Mouse (Mus musculus) embryo, embryonic 11 days (tissue): Measurements from ENCODE around the gene Gsto1.
"Not testable (repeated sequence)": the region's sequence is repeated elsewhere in the genome, so short reads cannot be mapped to it uniquely, and the experiment has no call there.

Experiments
- DNase-seq: peaks from one replicate; pipeline ENCODE4 v3.0.0-alpha.2; 2015

The Gsto1 gene

DNA sequence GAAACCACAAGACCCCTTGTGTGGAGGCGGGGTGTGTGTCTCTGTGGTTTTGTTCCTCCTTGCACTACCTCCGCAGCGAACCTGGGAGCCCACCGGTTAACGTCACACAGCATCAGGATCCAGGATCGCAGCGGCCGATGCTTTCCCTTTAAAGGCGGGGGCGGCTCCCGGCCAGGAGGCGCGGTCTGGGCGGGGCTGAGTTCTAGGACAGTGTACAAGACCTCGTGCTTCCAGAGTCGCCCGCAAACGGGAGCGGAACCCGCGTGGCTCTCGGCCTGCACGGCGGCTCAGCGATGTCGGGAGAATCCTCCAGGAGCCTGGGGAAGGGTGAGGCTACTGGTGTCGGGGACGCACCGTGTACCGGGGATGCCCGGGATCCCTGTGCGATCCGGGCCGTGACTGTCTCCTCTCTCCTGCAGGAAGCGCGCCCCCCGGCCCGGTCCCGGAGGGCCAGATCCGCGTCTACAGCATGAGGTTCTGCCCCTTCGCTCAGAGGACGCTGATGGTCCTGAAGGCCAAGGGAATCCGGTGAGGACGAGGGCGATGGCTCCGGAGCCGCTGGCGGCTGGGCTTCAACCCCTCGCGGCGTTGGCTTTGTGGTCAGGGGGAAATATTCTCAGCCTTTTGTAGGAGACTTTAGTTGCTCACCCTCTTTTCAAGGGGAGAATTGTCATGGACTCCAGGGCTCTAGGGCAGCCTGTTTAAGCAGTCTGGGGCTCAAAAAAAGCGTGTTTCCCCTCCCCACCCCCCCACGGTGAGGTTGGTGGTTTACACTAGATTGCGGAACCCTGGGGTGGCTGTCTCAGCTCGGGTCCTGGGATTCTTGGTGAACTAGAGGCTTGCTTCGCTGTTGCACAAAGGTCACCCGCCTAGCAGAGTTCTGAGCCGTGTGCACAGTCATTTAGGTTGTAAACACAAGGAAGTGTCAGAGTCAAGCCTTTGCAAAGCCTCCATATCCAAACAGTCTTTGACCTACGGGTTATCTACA is at the start of gene Gsto1:
TSS of gene Gsto1 (plus strand) at position 175 of the 988 bp plus-strand sequence.
- DNase-seq, result peak; percentile 94

DNA sequence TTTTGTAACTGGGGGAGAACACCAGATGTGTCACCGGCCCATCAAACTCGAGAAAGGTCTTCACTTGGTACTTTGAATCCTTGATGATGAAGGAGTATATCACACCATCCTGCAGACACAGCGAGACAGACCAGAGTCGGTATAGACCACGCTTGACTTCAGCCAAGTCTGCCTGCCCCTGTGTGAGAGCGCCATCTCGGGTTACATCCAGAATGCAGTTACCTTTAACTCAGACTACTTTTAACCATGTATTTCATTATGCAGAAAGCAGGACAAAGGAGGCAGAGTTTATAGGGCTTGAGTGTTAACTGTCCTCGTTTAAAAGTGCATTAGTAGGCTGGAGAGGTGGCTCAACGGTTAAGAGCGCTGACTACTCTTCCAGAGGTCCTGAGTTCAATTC is 42.7 kb upstream of the Gsto1 start:
- DNase-seq, result no peak

GRCm38 (mm10) chr19:47814721-47815120 is 40.0 kb upstream of the Gsto1 start:
- no peak for DNase-seq

DNA sequence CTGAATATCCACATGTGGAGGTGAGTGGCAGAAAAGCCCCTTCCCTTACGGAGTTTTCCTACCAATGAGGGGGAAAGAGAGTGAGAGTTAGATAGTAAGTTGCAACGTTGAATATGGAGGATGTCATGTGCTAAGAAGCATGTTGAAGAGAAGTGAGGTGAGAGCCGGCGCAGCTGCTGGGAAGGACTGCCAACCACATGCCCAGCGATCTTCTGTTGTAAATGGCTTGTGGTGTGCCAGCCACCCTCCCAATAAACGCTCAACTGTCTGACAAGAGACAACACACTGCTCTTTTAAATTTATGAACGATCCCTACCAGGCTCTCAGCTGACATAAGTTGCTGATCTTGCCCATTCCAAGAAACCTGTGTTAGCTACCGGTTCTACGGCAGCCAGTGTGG is 37.1 kb upstream of the Gsto1 start:
- no peak for DNase-seq

- peak; percentile 71 for DNase-seq
These were observed 33.8 kb upstream of the Gsto1 start for GRCm38 (mm10) chr19:47820832-47821493.

DNA sequence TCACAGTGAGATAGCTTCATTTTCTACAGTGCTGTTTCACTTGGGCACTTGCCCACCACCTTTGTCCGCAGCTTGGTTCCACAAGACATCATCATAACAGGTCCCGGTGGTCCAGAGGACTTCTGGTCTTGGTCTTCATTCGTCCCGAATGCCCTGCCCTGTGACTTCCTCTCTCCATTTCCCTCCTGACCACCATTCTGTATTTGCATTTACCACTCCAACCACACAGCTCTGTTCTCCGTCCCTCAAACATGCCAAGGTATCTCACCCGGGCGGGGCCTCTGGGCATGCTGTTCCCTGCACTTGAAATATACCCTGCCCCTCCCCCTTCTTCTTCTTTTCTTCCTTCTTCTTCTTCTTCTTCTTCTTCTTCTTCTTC is 33.3 kb upstream of the Gsto1 start:
- no peak for DNase-seq

- peak; percentile 31 for DNase-seq
These were observed 32.5 kb upstream of the Gsto1 start for GRCm38 (mm10) chr19:47822143-47822796.

- no peak for DNase-seq
These were observed 30.7 kb upstream of the Gsto1 start for GRCm38 (mm10) chr19:47824026-47824425.

DNA sequence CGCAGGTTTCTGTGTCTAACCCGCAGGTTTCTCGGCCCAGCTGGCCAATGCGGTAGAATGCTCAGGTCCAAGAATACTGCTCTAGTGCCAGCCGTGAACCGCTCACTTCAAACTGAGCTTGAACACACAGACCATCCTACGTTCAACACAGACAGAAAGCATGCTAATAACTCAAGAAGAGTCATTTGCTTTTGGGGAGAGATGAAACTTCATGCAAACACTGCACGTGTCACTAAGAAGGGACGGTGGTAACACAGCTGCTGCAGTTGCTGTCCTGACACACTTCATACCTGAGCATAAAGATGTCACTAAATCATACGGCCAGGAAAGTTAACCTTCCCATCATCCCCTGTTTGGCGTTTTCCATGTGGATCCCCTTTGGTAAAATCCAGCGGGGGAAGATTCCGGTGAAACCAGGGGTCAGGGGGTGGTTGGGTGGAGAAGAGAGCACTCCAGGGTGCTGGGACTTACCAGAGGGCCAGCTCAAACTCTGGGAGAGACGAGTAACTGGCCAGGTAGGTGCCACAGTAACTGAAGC is 24.8 kb upstream of the Gsto1 start:
- no peak for DNase-seq

GRCm38 (mm10) chr19:47831111-47831510 is 23.7 kb upstream of the Gsto1 start:
- DNase-seq, result no peak

DNA sequence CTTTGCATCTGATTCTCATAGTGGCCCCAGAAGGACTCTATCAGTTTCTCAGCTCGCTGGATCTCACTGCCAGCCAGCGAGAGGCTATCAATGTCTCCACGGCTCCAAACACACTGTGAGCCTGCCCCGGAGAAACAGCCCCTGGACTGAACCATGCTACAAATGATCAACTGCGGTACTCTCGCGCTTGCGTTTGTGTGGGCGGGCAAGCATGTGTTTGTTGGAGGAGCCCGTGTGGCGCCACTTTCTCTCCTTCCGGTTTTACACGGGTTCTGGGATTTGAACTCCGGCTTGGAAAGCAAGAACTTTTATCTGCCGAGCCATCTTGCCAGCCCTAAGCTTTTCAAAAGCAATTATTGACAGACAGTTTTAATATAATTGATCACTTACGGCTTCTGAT is 22.5 kb upstream of the Gsto1 start:
- DNase-seq, result no peak

- DNase-seq, result no peak
These were observed 20.2 kb upstream of the Gsto1 start for GRCm38 (mm10) chr19:47834614-47835013.

DNA sequence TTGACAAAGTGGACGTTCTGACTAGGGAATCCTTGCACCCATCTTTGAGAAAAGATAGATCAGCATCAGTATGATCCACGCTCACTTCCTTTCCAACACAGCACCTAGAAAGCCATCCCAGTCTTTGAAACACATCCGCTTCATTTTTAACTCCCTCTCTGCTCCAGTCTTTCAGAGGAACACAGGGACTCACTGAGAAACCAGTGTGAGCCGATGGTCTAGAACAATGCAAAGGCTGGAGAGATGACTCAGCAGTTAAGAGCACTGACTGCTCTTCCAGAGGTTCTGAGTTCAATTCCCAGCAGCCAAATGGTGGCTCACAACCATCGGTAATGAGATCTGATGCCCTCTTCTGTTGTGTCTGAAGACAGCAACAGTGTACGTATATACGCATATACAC is 19.0 kb upstream of the Gsto1 start:
- DNase-seq, result no peak

GRCm38 (mm10) chr19:47836701-47837526 is 17.9 kb upstream of the Gsto1 start:
- DNase-seq, result peak; percentile 90

GRCm38 (mm10) chr19:47837527-47837901 is 17.3 kb upstream of the Gsto1 start:
- DNase-seq, result no peak

DNA sequence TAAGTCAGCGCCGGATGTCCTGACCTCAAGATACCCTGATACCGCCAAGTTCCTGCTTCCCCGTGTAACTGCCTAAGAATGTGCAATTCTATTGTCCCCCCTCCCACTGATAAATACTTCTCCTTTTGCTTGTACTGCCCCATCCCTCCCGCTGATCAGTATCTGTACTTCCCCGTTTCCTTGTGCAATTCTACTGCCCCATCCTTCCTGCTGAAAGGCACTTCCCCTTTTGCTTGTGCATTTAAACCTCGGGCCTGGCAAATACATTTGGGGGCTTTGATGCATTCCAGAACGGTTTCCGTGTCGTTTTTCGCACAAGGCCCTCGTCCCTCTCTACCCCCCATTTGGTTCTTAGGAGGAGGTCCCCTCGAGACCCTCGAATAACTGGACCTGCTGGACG is 13.5 kb upstream of the Gsto1 start:
- not testable (repeated sequence) for DNase-seq

DNA sequence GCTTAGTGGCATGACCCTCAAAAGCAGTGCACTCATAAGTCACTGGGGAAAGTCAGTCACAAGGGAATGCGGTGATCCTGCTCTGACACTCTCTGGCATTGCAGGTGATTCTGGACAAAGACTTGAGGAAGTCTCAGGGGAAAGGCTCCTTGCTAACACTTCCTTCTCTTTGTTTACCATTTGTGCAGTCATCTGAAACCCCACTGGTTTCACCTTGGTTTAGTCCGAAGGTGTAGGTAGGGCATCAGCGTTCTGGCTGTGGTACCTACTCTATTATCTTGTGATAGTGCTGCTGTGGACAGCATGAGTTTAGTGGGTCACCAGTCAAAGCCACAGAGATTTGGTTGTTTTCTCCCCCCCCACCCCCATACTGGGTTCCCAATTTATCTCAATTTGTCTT is 5.0 kb upstream of the Gsto1 start:
- DNase-seq, result no peak

GRCm38 (mm10) chr19:47852131-47852530 is 2.6 kb upstream of the Gsto1 start:
- not testable (repeated sequence) for DNase-seq

GRCm38 (mm10) chr19:47853053-47853452 is 1.7 kb upstream of the Gsto1 start:
- DNase-seq, result no peak

GRCm38 (mm10) chr19:47853951-47854795 is 597 bp upstream of the Gsto1 start:
- DNase-seq, result peak; percentile 85
